Mouse (Mus musculus) heart, adult 2 months (tissue): ENCODE data around the gene Ppa2. TPM values are rescaled to one million over a fixed set of nuclear protein-coding genes. Genes with fewer than 3 reads are reported as not detected.

ENCODE experiments used
- DNase-seq, 2 experiments: peaks; one replicate each; pipeline ENCODE4 v3.0.0; 2021
- H3K27ac ChIP-seq: fragments of 200-600 bp; 2 replicates; pipeline ENCODE4 v1.8.1; 2022
- H3K27me3 ChIP-seq: fragments of 200-500 bp; 2 replicates; pipeline ENCODE4 v1.6.1; 2012; ENCODE audit warnings: mild to moderate bottlenecking, low read length, inconsistent platforms, mixed read lengths; ENCODE audit not compliant: control insufficient read depth, insufficient read depth
- H3K36me3 ChIP-seq: fragments of 200-500 bp; 2 replicates; pipeline ENCODE4 v1.6.1; 2012; ENCODE audit warnings: low read length, inconsistent platforms; ENCODE audit not compliant: control insufficient read depth, insufficient read depth
- H3K4me1 ChIP-seq: fragments of 200-500 bp; 2 replicates; pipeline ENCODE4 v1.6.1; 2011; ENCODE audit warnings: low read length; ENCODE audit not compliant: control insufficient read depth, insufficient read depth
- H3K4me3 ChIP-seq: fragments of 200-600 bp; 2 replicates; pipeline ENCODE4 v1.8.1; 2022
- H3K79me2 ChIP-seq: fragments of 200-500 bp; replicated peaks from 2 replicates; pipeline ENCODE4 v1.6.1; 2012; ENCODE audit warnings: mild to moderate bottlenecking, inconsistent platforms, low read length, moderate library complexity, mixed read lengths; ENCODE audit not compliant: control insufficient read depth, insufficient read depth
- H3K9ac ChIP-seq: fragments of 200-500 bp; 2 replicates; pipeline ENCODE4 v1.6.1; 2012; ENCODE audit warnings: low read depth, mild to moderate bottlenecking, control low read depth, inconsistent platforms, low read length, mixed read lengths
- CTCF ChIP-seq: fragments of 200-600 bp; IDR thresholded peaks from 2 replicates; pipeline ENCODE4 v1.8.1; 2022; ENCODE audit warnings: antibody characterized with exemption, mild to moderate bottlenecking, moderate library complexity
- EP300 ChIP-seq: fragments of 200-500 bp; IDR thresholded peaks from 2 replicates; pipeline ENCODE4 v1.6.1; 2011; ENCODE audit warnings: low read depth, low read length, control low read depth; ENCODE audit not compliant: insufficient read depth
- POLR2A ChIP-seq: fragments of 200-500 bp; IDR thresholded peaks from 2 replicates; pipeline ENCODE4 v1.6.1; 2011; ENCODE audit warnings: mild to moderate bottlenecking, low read depth, low read length, control low read depth; ENCODE audit not compliant: insufficient read depth
- WGBS: fragments of 180-500 bp; shearing (Covaris S2); methylation state at CpG from one replicate; pipeline ENCODE4 v1.1.7; 2018; 5-methylcytosine and 5-hydroxymethylcytosine counted together
- intact Hi-C: fragments of 180-260 bp; cut with DNase I; formaldehyde crosslinking; loops from one replicate; pipeline ENCODE4 v1.15.1; 2025
- polyA plus RNA-seq: library from polyadenylated mRNA; depleted of rRNA; stranded (reverse); fragments of >200 nt; gene quantifications from 2 replicates; pipeline ENCODE4 v1.2.3, GENCODE M21; 2012; rRNA removed
- total RNA-seq, 2 experiments: library from RNA; stranded (reverse); gene quantifications; 2 replicates each; pipeline ENCODE4 v1.2.3; 2021

The Ppa2 gene
- total and polyA plus RNA-seq, 3 experiments = 78.5 to 144 (median 126) TPM

DNA sequence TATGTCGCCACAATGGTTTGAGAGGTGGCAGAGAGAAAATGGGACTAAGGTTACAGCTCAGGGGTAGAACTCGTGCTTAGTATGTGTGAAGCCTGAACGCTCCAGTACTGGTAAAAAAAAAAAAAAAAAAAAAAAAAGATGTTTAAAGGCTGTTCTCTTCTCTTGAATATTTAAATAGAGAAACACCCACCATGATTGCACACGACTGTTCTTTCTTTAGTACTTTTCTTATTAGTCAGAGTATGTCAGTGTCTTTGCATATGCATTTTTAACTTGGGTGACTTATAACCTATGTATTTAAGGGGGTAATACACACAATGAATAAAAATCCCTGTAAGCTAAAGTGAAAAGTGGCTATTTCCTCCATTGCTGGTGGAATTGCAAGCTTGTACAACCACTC, 104.8 kb downstream of the Ppa2 start:
- intact Hi-C loops = no loop called here
- no peak overlapping the region for H3K27ac ChIP-seq
- H3K36me3 ChIP-seq = no peaks in the 10 kb centered on the region
- H3K27me3 ChIP-seq = no peaks in the 10 kb centered on the region
- WGBS = 85% methylated on average over 4 of the region's 4 CpGs
- no peaks in the 10 kb centered on the region for H3K4me1 ChIP-seq
- no peak overlapping the region for H3K9ac ChIP-seq
- no peak overlapping the region for H3K4me3 ChIP-seq
- H3K79me2 ChIP-seq = no peaks in the 10 kb centered on the region
- DNase-seq = no peak
- TF ChIP-seq EP300 (no peak), POLR2A (no peak), CTCF (no peak)

DNA sequence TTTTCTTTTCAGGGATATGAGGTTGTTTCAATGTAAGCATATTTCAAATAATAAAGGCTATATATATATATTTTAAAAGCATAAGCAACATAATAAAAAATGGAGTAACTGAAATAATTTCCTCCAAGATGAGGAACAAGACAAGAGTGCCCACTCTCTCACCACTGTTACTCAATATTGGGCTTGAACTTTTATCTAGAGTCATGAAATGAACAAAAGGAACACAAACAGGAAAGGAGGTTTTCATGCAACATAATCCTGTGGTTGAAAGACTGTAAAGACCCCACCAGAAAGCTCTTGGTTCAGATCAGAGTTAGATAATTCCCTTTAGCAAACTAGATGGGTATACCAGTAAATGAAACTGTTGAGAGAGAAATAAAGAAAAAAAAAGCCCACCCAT, 113.2 kb downstream of the Ppa2 start:
- Histone ChIP-seq H3K27ac (no peak overlapping the region), H3K4me3 (no peak overlapping the region), H3K36me3 (no peaks in the 10 kb centered on the region), H3K9ac (no peak overlapping the region), H3K79me2 (no peaks in the 10 kb centered on the region), H3K4me1 (no peaks in the 10 kb centered on the region), H3K27me3 (no peaks in the 10 kb centered on the region)
- no peak for DNase-seq
- no peak for TF ChIP-seq EP300
- TF ChIP-seq CTCF = no peak
- no peak for TF ChIP-seq POLR2A
- intact Hi-C loops = no loop called here

Other genes starting within 250 kb of the Ppa2 start
- gene Ints12, start 218.3 kb upstream of the Ppa2 start, total RNA-seq = 1 to 10 TPM; 6.8 to 8.5 TPM
- 4.6 and 8.5 TPM in 2 replicates for gene Ints12, start 218.3 kb upstream of the Ppa2 start, polyA plus RNA-seq
- 1 to 10 TPM; 2.6 to 2.9 TPM for gene Gstcd, start 218.1 kb upstream of the Ppa2 start, total RNA-seq
- 0.72 and 1.4 TPM in 2 replicates for gene Gstcd, start 218.1 kb upstream of the Ppa2 start, polyA plus RNA-seq
- gene Arhgef38, start 75.2 kb upstream of the Ppa2 start, total RNA-seq = not detected
- gene Arhgef38, start 75.2 kb upstream of the Ppa2 start, polyA plus RNA-seq = 0.02 TPM in 1 of 2 replicates, not detected in the other
- gene Tet2, start 235.0 kb downstream of the Ppa2 start, total RNA-seq = 10 to 100 TPM; 14.9 to 17.9 TPM
- gene Tet2, start 235.0 kb downstream of the Ppa2 start, polyA plus RNA-seq = 8.6 and 15.0 TPM in 2 replicates